Mouse (Mus musculus) subcutaneous adipose tissue, adult 2 months (tissue): Measurements from ENCODE around the gene Phtf2. TPM values are rescaled to one million over a fixed set of nuclear protein-coding genes. Genes with fewer than 3 reads are reported as not detected.

Experiments
- polyA plus RNA-seq: library from polyadenylated mRNA; depleted of rRNA; stranded (reverse); fragments of >200 nt; gene quantifications from 2 replicates; pipeline ENCODE4 v1.2.3, GENCODE M21; 2012; ENCODE audit warnings: low replicate concordance; rRNA removed

Phtf2 gene
- 4.1 TPM in 2 replicates for polyA plus RNA-seq

GRCm38 (mm10) chr5:20881915-20882800 is at the start of gene Phtf2, which contains the start of gene Tmem60:
Gene Phtf2, minus strand, starts transcription at chr5:20882124.
Gene Tmem60, plus strand, starts transcription at chr5:20882191.

Other genes with a start within 250 kb of the Phtf2 start
- gene Tmem60, start 67 bp upstream of the Phtf2 start, polyA plus RNA-seq: 12.5 and 13.7 TPM in 2 replicates
- 4.4 and 5.7 TPM in 2 replicates for gene Rsbn1l, start 74.3 kb upstream of the Phtf2 start, polyA plus RNA-seq
- 40.2 and 52.2 TPM in 2 replicates for gene Ptpn12, start 173.8 kb upstream of the Phtf2 start, polyA plus RNA-seq